ENCODE assay signal across 8 mouse cellular contexts in genomic region chr13:21326191-21326590, GRCm38 (mm10). TPM values are rescaled to one million over a fixed set of nuclear protein-coding genes. Genes with fewer than 3 reads are reported as not detected.
DNase-seq lines count a peak whose midpoint lies in the region; ATAC-seq lines count a peak whose summit lies in the region.

No protein-coding gene starts in this region.

- WGBS in embryonic facial prominence, embryonic 11.5 days, result 10% methylated on average over 4 of the region's 4 CpGs
- WGBS in hindbrain, embryonic 13.5 days, result 13% methylated on average over 4 of the region's 4 CpGs

- no peak overlapping the region for H3K4me3 ChIP-seq in embryonic facial prominence, embryonic 11.5 days (ENCODE audit: low read depth, low read length)
- peak overlapping the region; percentile 41 for H3K4me3 ChIP-seq in hindbrain, embryonic 13.5 days

- H3K9ac ChIP-seq in embryonic facial prominence, embryonic 11.5 days (replicated peaks; ENCODE audit: low read length), result no peak overlapping the region
- H3K9ac ChIP-seq in hindbrain, embryonic 13.5 days, result no peak overlapping the region

- 0 out of 2 replicates have a peak, but pooled peaks have one; percentile 25 for ATAC-seq in embryonic facial prominence, embryonic 11.5 days (replicated peaks; ENCODE audit: insufficient number of reproducible peaks, low FRiP score, low TSS enrichment, low read depth)
- ATAC-seq in hindbrain, embryonic 13.5 days (ENCODE audit: low FRiP score), result 0 out of 2 replicates have a peak, but pooled peaks have one; percentile 23
- ATAC-seq in inflammation-experienced regulatory T-cells, adult 6 months, result no peak

- H3K4me2 ChIP-seq in embryonic facial prominence, embryonic 11.5 days (ENCODE audit: low read depth, low read length), result no peak overlapping the region
- H3K4me2 ChIP-seq in hindbrain, embryonic 13.5 days, result peak overlapping the region; percentile 54

- no peaks in the 10 kb centered on the region for H3K27me3 ChIP-seq in embryonic facial prominence, embryonic 11.5 days (ENCODE audit: control insufficient read depth, insufficient read depth, low read length)
- H3K27me3 ChIP-seq in hindbrain, embryonic 13.5 days, result peaks cover 17% of the 10 kb centered on the region; the same call in 1 of the 2 replicates

- no peaks in the 10 kb centered on the region for H3K36me3 ChIP-seq in embryonic facial prominence, embryonic 11.5 days (replicated peaks; ENCODE audit: control insufficient read depth, insufficient read depth, low read depth, low read length)
- H3K36me3 ChIP-seq in hindbrain, embryonic 13.5 days, result no peaks in the 10 kb centered on the region

- H3K9me3 ChIP-seq in embryonic facial prominence, embryonic 11.5 days (replicated peaks; ENCODE audit: control insufficient read depth, low read length), result no peaks in the 10 kb centered on the region
- no peaks in the 10 kb centered on the region for H3K9me3 ChIP-seq in hindbrain, embryonic 13.5 days

- H3K27ac ChIP-seq in embryonic facial prominence, embryonic 11.5 days (replicated peaks; ENCODE audit: low read depth, low read length), result no peak overlapping the region
- H3K27ac ChIP-seq in hindbrain, embryonic 13.5 days, result no peak overlapping the region

- no peaks in the 10 kb centered on the region for H3K4me1 ChIP-seq in embryonic facial prominence, embryonic 11.5 days (ENCODE audit: control insufficient read depth, insufficient read depth, low read length)
- peaks cover 16% of the 10 kb centered on the region for H3K4me1 ChIP-seq in hindbrain, embryonic 13.5 days (replicated peaks)

- peak; percentile 2 for DNase-seq in thymus, postnatal 0 days (ENCODE audit: low spot score)
- no peak for DNase-seq in thymus, postnatal 25 days
- DNase-seq in embryonic facial prominence, embryonic 11.5 days (ENCODE audit: low spot score), result peak; percentile 74
- DNase-seq in lung, postnatal 25 days (ENCODE audit: low spot score), result peak; percentile 29
- DNase-seq in gastrocnemius, postnatal 10 days, result no peak
- DNase-seq in testis, postnatal 10 days (ENCODE audit: low spot score), result no peak

RNA-seq across cellular contexts. Expression of gene Gpx6, which starts 14.3 kb away (rescaled TPM):
- 1.7 and 1.9 TPM in 2 replicates for polyA plus RNA-seq in thymus, postnatal 0 days (2015; fragmentation: Nextera tagmentation; extraction: Ambion mirVana)
- polyA plus RNA-seq in embryonic facial prominence, embryonic 11.5 days (2014; fragmentation: Nextera tagmentation; extraction: Ambion mirVana), result 0.41 and 0.67 TPM in 2 replicates
- polyA plus RNA-seq in hindbrain, embryonic 13.5 days (2015; fragmentation: Nextera tagmentation; extraction: Ambion mirVana), result not detected in 2 replicates
- polyA plus RNA-seq in inflammation-experienced regulatory T-cells, adult 6 months (2017; shearing (Covaris generic)), result not detected
- total RNA-seq in gastrocnemius, postnatal 10 days (2021), result not detected

RNA-seq across cellular contexts. Expression of gene Olfr1367, which starts 20.5 kb away (rescaled TPM):
- polyA plus RNA-seq in thymus, postnatal 0 days (2015; fragmentation: Nextera tagmentation; extraction: Ambion mirVana), result not detected in 2 replicates
- not detected in 2 replicates for polyA plus RNA-seq in embryonic facial prominence, embryonic 11.5 days (2014; fragmentation: Nextera tagmentation; extraction: Ambion mirVana)
- not detected in 2 replicates for polyA plus RNA-seq in hindbrain, embryonic 13.5 days (2015; fragmentation: Nextera tagmentation; extraction: Ambion mirVana)
- polyA plus RNA-seq in inflammation-experienced regulatory T-cells, adult 6 months (2017; shearing (Covaris generic)), result not detected
- not detected for total RNA-seq in gastrocnemius, postnatal 10 days (2021)

RNA-seq across cellular contexts. Expression of gene Gpx5, which starts 33.7 kb away (rescaled TPM):
- polyA plus RNA-seq in thymus, postnatal 0 days (2015; fragmentation: Nextera tagmentation; extraction: Ambion mirVana), result not detected in 2 replicates
- not detected in 2 replicates for polyA plus RNA-seq in embryonic facial prominence, embryonic 11.5 days (2014; fragmentation: Nextera tagmentation; extraction: Ambion mirVana)
- not detected in 2 replicates for polyA plus RNA-seq in hindbrain, embryonic 13.5 days (2015; fragmentation: Nextera tagmentation; extraction: Ambion mirVana)
- polyA plus RNA-seq in inflammation-experienced regulatory T-cells, adult 6 months (2017; shearing (Covaris generic)), result not detected
- not detected for total RNA-seq in gastrocnemius, postnatal 10 days (2021)

RNA-seq across cellular contexts. Expression of gene Zscan12, which starts 36.4 kb away (rescaled TPM):
- 10.4 and 11.3 TPM in 2 replicates for polyA plus RNA-seq in thymus, postnatal 0 days (2015; fragmentation: Nextera tagmentation; extraction: Ambion mirVana)
- 20.5 and 21.5 TPM in 2 replicates for polyA plus RNA-seq in embryonic facial prominence, embryonic 11.5 days (2014; fragmentation: Nextera tagmentation; extraction: Ambion mirVana)
- 13.5 and 15.5 TPM in 2 replicates for polyA plus RNA-seq in hindbrain, embryonic 13.5 days (2015; fragmentation: Nextera tagmentation; extraction: Ambion mirVana)
- polyA plus RNA-seq in inflammation-experienced regulatory T-cells, adult 6 months (2017; shearing (Covaris generic)), result 1 to 10 TPM; 3.9 to 9.2 (median 8.1) TPM
- total RNA-seq in gastrocnemius, postnatal 10 days (2021), result 1 to 10 TPM; 6.2 to 6.3 TPM

Comparison
In these comparisons a context has a peak if more than half of its experiments do, and no peak if none do; other contexts are left out.
1. DNase-seq: peak in thymus, postnatal 0 days (single experiment), embryonic facial prominence, embryonic 11.5 days (single experiment) and lung, postnatal 25 days (single experiment); none in thymus, postnatal 25 days (single experiment), gastrocnemius, postnatal 10 days (single experiment) and testis, postnatal 10 days (single experiment).